Mouse (Mus musculus) CH12.LX (cell line): Measurements from ENCODE around the gene Id4.

Source experiments
- CHD2 ChIP-seq: IDR thresholded peaks from 2 replicates; pipeline ENCODE4 v1.6.1; 2011; ENCODE audit warnings: low read length, improper control_type of control experiment
- CTCF ChIP-seq, 2 experiments: IDR thresholded peaks in 1 of 2; conservative IDR thresholded peaks in 1 of 2; 2 replicates each; pipeline ENCODE4 v1.5.1; 2011 to 2012; ENCODE audit warnings: low read depth in 2 of 2, low read length in 2 of 2, improper control_type of control experiment in 1 of 2, inconsistent platforms in 1 of 2, mild to moderate bottlenecking in 1 of 2, moderate library complexity in 1 of 2
- E2F4 ChIP-seq: IDR thresholded peaks from 2 replicates; pipeline ENCODE4 v1.6.1; 2011; ENCODE audit warnings: low read depth, low read length, improper control_type of control experiment; ENCODE audit not compliant: insufficient replicate concordance
- HCFC1 ChIP-seq: IDR thresholded peaks from 2 replicates; pipeline ENCODE4 v1.6.1; 2012; ENCODE audit warnings: low read depth, mild to moderate bottlenecking, inconsistent platforms, low read length, improper control_type of control experiment
- IRF4 ChIP-seq: IDR thresholded peaks from 2 replicates; pipeline ENCODE4 v1.6.1; 2014; ENCODE audit warnings: low read depth, mild to moderate bottlenecking, inconsistent platforms, low read length, improper control_type of control experiment
- JUND ChIP-seq: conservative IDR thresholded peaks from 2 replicates; pipeline ENCODE4 v1.6.1; 2011; ENCODE audit warnings: low read depth, low read length, improper control_type of control experiment
- MAFK ChIP-seq: IDR thresholded peaks from 2 replicates; pipeline ENCODE4 v1.6.1; 2011; ENCODE audit warnings: low read length, improper control_type of control experiment; ENCODE audit not compliant: insufficient replicate concordance
- MEF2A ChIP-seq: IDR thresholded peaks from 2 replicates; pipeline ENCODE4 v1.6.1; 2014; ENCODE audit warnings: low read depth, mild to moderate bottlenecking, inconsistent platforms, low read length, improper control_type of control experiment, borderline replicate concordance
- MXI1 ChIP-seq: IDR thresholded peaks from 2 replicates; pipeline ENCODE4 v1.6.1; 2011; ENCODE audit warnings: mild to moderate bottlenecking, low read depth, low read length, improper control_type of control experiment
- POLR2A ChIP-seq: IDR thresholded peaks from 2 replicates; pipeline ENCODE4 v1.6.1; 2011; ENCODE audit warnings: low read depth, mild to moderate bottlenecking, improper control_type of control experiment, low read length
- SMC3 ChIP-seq: IDR thresholded peaks from 2 replicates; pipeline ENCODE4 v1.6.1; 2011; ENCODE audit warnings: low read depth, low read length, improper control_type of control experiment

GRCm38 (mm10) chr13:48237516-48237915 is 23.5 kb upstream of the Id4 start:
- TF ChIP-seq MAFK (no peak), MEF2A (no peak), CTCF (conservative IDR thresholded peaks at IDR 0.05 in 1 of 2, IDR thresholded peaks at IDR 0.05 in 1 of 2; ENCODE audit: low read depth in 2 of 2, low read length in 2 of 2) (no peak), POLR2A (no peak), HCFC1 (no peak), JUND (no peak), MXI1 (no peak), SMC3 (no peak), IRF4 (no peak), CHD2 (no peak), E2F4 (no peak)
